Mouse (Mus musculus): ENCODE measurements around the gene Snx17.
"Not testable (repeated sequence)": the region's sequence is repeated elsewhere in the genome, so short reads cannot be mapped to it uniquely, and the experiment has no call there.

The Snx17 gene

GRCm38 (mm10) chr5:31194486-31195485, 1.8 kb downstream of the Snx17 start:
- in situ Hi-C loops (cut with MboI; ENCODE audit: unreplicated experiment in 2 of 2), result loop anchor here in 1 of 2 experiments (5.0 to 25.0 kb wide), 2 partner anchors 133 to 268 kb away; partner anchors contain the start of gene Zfp512

GRCm38 (mm10) chr5:31195671-31196070, 2.6 kb downstream of the Snx17 start:
- in situ Hi-C loops (cut with MboI; ENCODE audit: unreplicated experiment in 2 of 2), result loop anchor here in 1 of 2 experiments (25.0 kb wide), 1 partner anchor 267 kb away; the partner anchor contains the start of gene Zfp512

GRCm38 (mm10) chr5:31196207-31196606, 3.2 kb downstream of the Snx17 start:
- in situ Hi-C loops (cut with MboI; ENCODE audit: unreplicated experiment in 2 of 2), result loop anchor here in 1 of 2 experiments (25.0 kb wide), 1 partner anchor 266 kb away; the partner anchor contains the start of gene Zfp512

GRCm38 (mm10) chr5:31197072-31197471, 4.0 kb downstream of the Snx17 start:
- in situ Hi-C loops (cut with MboI; ENCODE audit: unreplicated experiment in 2 of 2), result loop anchor here in 1 of 2 experiments (25.0 kb wide), 1 partner anchor 265 kb away; the partner anchor contains the start of gene Zfp512

GRCm38 (mm10) chr5:31198170-31198569, 5.1 kb downstream of the Snx17 start:
- in situ Hi-C loops (cut with MboI; ENCODE audit: unreplicated experiment in 2 of 2), result loop anchor here in 1 of 2 experiments (25.0 kb wide), 1 partner anchor 264 kb away; the partner anchor contains the start of gene Zfp512

- in situ Hi-C loops (cut with MboI; ENCODE audit: unreplicated experiment in 2 of 2), result loop anchor here in 1 of 2 experiments (25.0 kb wide), 1 partner anchor 264 kb away; the partner anchor contains the start of gene Zfp512
These were observed 5.7 kb downstream of the Snx17 start for GRCm38 (mm10) chr5:31198616-31199320.

GRCm38 (mm10) chr5:31199321-31199892, 6.4 kb downstream of the Snx17 start:
- in situ Hi-C loops (cut with MboI; ENCODE audit: unreplicated experiment in 2 of 2), result loop anchor here in 1 of 2 experiments (25.0 kb wide), 1 partner anchor 263 kb away; the partner anchor contains the start of gene Zfp512

- in situ Hi-C loops (cut with MboI; ENCODE audit: unreplicated experiment in 2 of 2), result loop anchor here (5.0 to 25.0 kb wide), 2 partner anchors 97 to 262 kb away; partner anchors contain the start of genes Fndc4 (in 1 of the 2), Gckr (in 1 of the 2) and Zfp512 (in 1 of the 2)
These were observed 6.9 kb downstream of the Snx17 start for GRCm38 (mm10) chr5:31199893-31200292.

GRCm38 (mm10) chr5:31200327-31200768, 7.3 kb downstream of the Snx17 start:
- in situ Hi-C loops (cut with MboI; ENCODE audit: unreplicated experiment in 2 of 2), result loop anchor here in 1 of 2 experiments (5.0 kb wide), 1 partner anchor 97 kb away; the partner anchor contains the start of genes Fndc4 and Gckr

GRCm38 (mm10) chr5:31201042-31201741, 8.2 kb downstream of the Snx17 start:
- in situ Hi-C loops (cut with MboI; ENCODE audit: unreplicated experiment in 2 of 2), result loop anchor here in 1 of 2 experiments (5.0 kb wide), 1 partner anchor 96 kb away; the partner anchor contains the start of genes Fndc4 and Gckr

GRCm38 (mm10) chr5:31201742-31202590, 8.9 kb downstream of the Snx17 start, which contains the start of gene Zfp513:
Gene Zfp513, minus strand, starts transcription at chr5:31202303.
- in situ Hi-C loops (cut with MboI; ENCODE audit: unreplicated experiment in 2 of 2), result loop anchor here in 1 of 2 experiments (5.0 kb wide), 1 partner anchor 95 kb away; the partner anchor contains the start of genes Fndc4 and Gckr

- in situ Hi-C loops (cut with MboI; ENCODE audit: unreplicated experiment in 2 of 2), result loop anchor here in 1 of 2 experiments (5.0 kb wide), 1 partner anchor 94 kb away; the partner anchor contains the start of genes Fndc4 and Gckr
These were observed 9.9 kb downstream of the Snx17 start for GRCm38 (mm10) chr5:31202933-31203332.

- in situ Hi-C loops (cut with MboI; ENCODE audit: unreplicated experiment in 2 of 2), result loop anchor here in 1 of 2 experiments (5.0 kb wide), 1 partner anchor 93 kb away; the partner anchor contains the start of genes Fndc4 and Gckr
These were observed 10.8 kb downstream of the Snx17 start for GRCm38 (mm10) chr5:31203866-31204265.

- in situ Hi-C loops (cut with MboI; ENCODE audit: unreplicated experiment in 2 of 2), result loop anchor here in 1 of 2 experiments (5.0 kb wide), 1 partner anchor 93 kb away; the partner anchor contains the start of genes Fndc4 and Gckr
These were observed 11.4 kb downstream of the Snx17 start for GRCm38 (mm10) chr5:31204421-31204820.

- in situ Hi-C loops (cut with MboI; ENCODE audit: unreplicated experiment in 2 of 2), result not testable (repeated sequence)
These were observed 23.5 kb downstream of the Snx17 start for GRCm38 (mm10) chr5:31216554-31216953.

GRCm38 (mm10) chr5:31218294-31218693, 25.3 kb downstream of the Snx17 start:
- in situ Hi-C loops (cut with MboI; ENCODE audit: unreplicated experiment in 2 of 2), result no loop called here

GRCm38 (mm10) chr5:31219070-31219469, 26.0 kb downstream of the Snx17 start:
- in situ Hi-C loops (cut with MboI; ENCODE audit: unreplicated experiment in 2 of 2), result no loop called here

- in situ Hi-C loops (cut with MboI; ENCODE audit: unreplicated experiment in 2 of 2), result no loop called here
These were observed 26.4 kb downstream of the Snx17 start for GRCm38 (mm10) chr5:31219474-31219873.
